Mouse (Mus musculus) kidney, adult 2 months (tissue): ENCODE results near the gene Zfp618. TPM values are rescaled to one million over a fixed set of nuclear protein-coding genes. Genes with fewer than 3 reads are reported as not detected.

Source experiments
- DNase-seq: peaks from one replicate; pipeline ENCODE4 v3.0.0; 2021
- H3K27ac ChIP-seq: fragments of 200-500 bp; 2 replicates; pipeline ENCODE4 v1.5.1; 2012; ENCODE audit warnings: low read depth, low read length, control low read depth, inconsistent platforms; ENCODE audit not compliant: insufficient read depth
- H3K27me3 ChIP-seq: fragments of 200-500 bp; replicated peaks from 2 replicates; pipeline ENCODE4 v1.6.1; 2012; ENCODE audit warnings: mild to moderate bottlenecking, moderate library complexity, low read length, inconsistent platforms; ENCODE audit not compliant: control insufficient read depth, insufficient read depth
- H3K36me3 ChIP-seq: fragments of 200-500 bp; 2 replicates; pipeline ENCODE4 v1.6.1; 2012; ENCODE audit warnings: mild to moderate bottlenecking, moderate library complexity, low read length, inconsistent platforms; ENCODE audit not compliant: control insufficient read depth, insufficient read depth
- H3K4me1 ChIP-seq: fragments of 200-500 bp; 2 replicates; pipeline ENCODE4 v1.6.1; 2011; ENCODE audit warnings: low read length; ENCODE audit not compliant: control insufficient read depth, insufficient read depth
- H3K4me3 ChIP-seq: fragments of 200-500 bp; 2 replicates; pipeline ENCODE4 v1.5.1; 2011; ENCODE audit warnings: mild to moderate bottlenecking, low read depth, low read length, control low read depth; ENCODE audit not compliant: insufficient read depth
- CTCF ChIP-seq: fragments of 200-500 bp; conservative IDR thresholded peaks from 2 replicates; pipeline ENCODE4 v1.5.1; 2011; ENCODE audit warnings: low read depth, mild to moderate bottlenecking, control low read depth, low read length, moderate library complexity, mixed read lengths; ENCODE audit not compliant: insufficient read depth, insufficient read length
- POLR2A ChIP-seq: fragments of 200-500 bp; IDR thresholded peaks from one replicate; pipeline ENCODE4 v1.6.1; 2011; ENCODE audit warnings: low read depth, low read length, control low read depth
- WGBS: fragments of 180-500 bp; shearing (Covaris S2); methylation state at CpG from one replicate; pipeline ENCODE4 v1.1.7; 2018; 5-methylcytosine and 5-hydroxymethylcytosine counted together
- polyA plus RNA-seq: library from polyadenylated mRNA; depleted of rRNA; stranded (reverse); fragments of >200 nt; gene quantifications from 2 replicates; pipeline ENCODE4 v1.2.3, GENCODE M21; 2012

The Zfp618 gene
- polyA plus RNA-seq, 1 experiment, result 7.7 TPM

DNA sequence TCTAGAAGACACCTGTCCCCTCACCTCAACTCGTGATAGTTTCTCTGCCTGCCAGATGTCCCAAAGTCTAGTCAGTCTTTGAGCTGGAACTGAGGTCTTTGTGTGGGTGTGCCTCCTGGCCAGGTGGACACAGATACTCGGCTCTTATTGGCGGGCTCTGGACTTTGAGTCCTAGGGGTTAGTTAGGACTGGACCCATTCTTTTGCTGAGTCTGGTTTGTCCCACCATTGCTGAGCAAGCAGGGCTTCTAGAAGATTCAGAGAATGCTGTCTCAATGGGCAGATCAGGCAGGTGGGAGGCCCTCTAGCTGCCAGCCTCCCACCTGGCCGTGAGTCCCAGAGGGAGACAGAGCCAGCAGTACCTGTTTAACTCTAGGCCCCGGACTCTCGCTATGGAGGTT, 12.1 kb downstream of the Zfp618 start:
- H3K27ac ChIP-seq, result peak overlapping the region; percentile 82; the same call in 1 of the 2 replicates
- DNase-seq, result peak; percentile 89
- WGBS, result 63% methylated on average over 6 of the region's 6 CpGs
- no peak overlapping the region for H3K4me3 ChIP-seq
- no peaks in the 10 kb centered on the region for H3K27me3 ChIP-seq
- TF ChIP-seq POLR2A, result no peak
- no peak for TF ChIP-seq CTCF
- H3K4me1 ChIP-seq, result peaks cover 13% of the 10 kb centered on the region
- no peaks in the 10 kb centered on the region for H3K36me3 ChIP-seq

DNA sequence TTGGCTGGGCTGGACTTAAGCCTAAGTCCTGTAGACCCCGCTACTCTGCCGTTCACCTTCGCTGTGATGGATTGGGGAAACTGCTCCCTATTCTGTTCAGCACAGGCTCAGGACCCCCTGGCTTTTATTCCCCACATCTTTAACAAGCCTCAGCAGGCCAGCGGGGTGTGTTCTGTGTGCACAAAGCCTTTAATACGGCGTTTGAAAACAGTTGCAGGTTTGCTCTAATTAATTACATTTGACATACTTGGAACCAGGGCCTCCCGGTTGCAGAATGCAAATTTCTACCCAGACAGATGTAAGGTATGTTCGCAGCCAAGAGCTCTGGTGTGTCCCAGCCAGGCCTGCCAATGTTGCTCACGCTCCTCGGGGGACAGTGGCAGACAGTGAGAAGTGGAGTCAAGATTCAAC, 13.1 kb downstream of the Zfp618 start:
- no peak for TF ChIP-seq CTCF
- no peak for TF ChIP-seq POLR2A
- Histone ChIP-seq H3K27ac (0 out of 2 replicates have a peak overlapping the region, but pooled peaks have one; percentile 20), H3K4me1 (peaks cover 13% of the 10 kb centered on the region), H3K27me3 (no peaks in the 10 kb centered on the region), H3K36me3 (no peaks in the 10 kb centered on the region), H3K4me3 (no peak overlapping the region)
- DNase-seq, result peak; percentile 30
- 63% methylated on average over 10 of the region's 10 CpGs for WGBS

DNA sequence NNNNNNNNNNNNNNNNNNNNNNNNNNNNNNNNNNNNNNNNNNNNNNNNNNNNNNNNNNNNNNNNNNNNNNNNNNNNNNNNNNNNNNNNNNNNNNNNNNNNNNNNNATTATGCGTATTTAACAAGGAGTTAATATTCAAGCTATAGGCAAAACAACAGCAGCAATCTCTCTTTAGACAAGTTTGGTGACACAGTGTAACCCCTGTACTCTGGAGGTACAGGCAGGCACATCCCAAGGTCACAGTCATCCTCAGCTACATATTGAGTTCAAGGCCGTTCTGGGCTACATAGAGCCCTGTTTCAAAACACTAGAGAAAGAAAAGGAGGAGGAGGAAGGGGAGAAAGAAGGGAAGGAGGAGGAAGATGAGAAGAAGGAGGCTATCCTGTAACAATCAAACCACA, 16.2 kb downstream of the Zfp618 start:
- DNase-seq, result no peak
- TF ChIP-seq CTCF, result no peak
- TF ChIP-seq POLR2A, result no peak
- 68% methylated on average over 2 of the region's 2 CpGs for WGBS
- Histone ChIP-seq H3K4me3 (no peak overlapping the region), H3K27ac (no peak overlapping the region; the same call in 1 of the 2 replicates), H3K36me3 (no peaks in the 10 kb centered on the region), H3K4me1 (peaks cover 13% of the 10 kb centered on the region), H3K27me3 (no peaks in the 10 kb centered on the region)

DNA sequence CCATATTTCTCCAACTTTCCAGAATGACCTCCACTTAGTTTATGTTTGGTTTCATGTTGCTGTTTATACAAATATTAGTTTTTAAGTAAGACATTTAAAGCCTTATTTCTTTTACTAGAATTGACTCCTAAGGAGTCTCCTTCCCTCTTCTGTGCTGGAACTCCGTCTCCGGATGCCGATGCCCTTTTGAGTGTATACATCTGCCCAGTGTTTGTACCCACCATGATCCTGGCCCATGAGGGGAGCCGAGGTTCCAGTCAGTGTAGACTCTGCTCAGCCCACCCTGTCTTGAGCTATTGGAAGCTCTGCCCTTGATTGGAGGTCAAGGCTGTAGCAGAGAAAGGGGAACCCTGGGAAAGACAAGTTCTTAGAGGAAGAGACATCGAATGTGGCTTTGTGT, 18.2 kb downstream of the Zfp618 start:
- Histone ChIP-seq H3K4me1 (peaks cover 9% of the 10 kb centered on the region), H3K36me3 (no peaks in the 10 kb centered on the region), H3K4me3 (no peak overlapping the region), H3K27me3 (no peaks in the 10 kb centered on the region), H3K27ac (no peak overlapping the region)
- no peak for TF ChIP-seq CTCF
- no peak for TF ChIP-seq POLR2A
- WGBS, result 92% methylated on average over 5 of the region's 5 CpGs
- no peak for DNase-seq

DNA sequence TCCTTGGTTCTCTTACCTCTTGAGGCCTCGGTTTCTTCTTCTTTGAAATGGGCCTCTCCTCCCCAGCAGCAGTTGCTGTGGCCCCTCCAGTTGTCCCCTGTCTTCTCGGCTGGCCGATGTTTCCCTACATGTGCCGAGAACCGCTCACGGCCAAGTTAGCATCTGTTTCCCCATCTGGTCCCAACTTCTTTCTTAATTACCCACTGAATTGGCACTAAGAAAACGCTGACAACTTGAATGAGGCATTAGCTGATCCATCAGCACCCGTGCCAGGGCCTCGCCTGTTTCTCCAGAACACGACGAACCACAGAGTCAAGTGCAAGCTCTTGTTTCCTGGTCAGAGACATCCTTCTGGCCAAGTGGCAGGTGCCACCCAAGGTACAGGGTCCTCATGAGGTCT, 26.0 kb downstream of the Zfp618 start:
- no peak for TF ChIP-seq CTCF
- TF ChIP-seq POLR2A, result no peak
- WGBS, result 86% methylated on average over 11 of the region's 11 CpGs
- no peak for DNase-seq

DNA sequence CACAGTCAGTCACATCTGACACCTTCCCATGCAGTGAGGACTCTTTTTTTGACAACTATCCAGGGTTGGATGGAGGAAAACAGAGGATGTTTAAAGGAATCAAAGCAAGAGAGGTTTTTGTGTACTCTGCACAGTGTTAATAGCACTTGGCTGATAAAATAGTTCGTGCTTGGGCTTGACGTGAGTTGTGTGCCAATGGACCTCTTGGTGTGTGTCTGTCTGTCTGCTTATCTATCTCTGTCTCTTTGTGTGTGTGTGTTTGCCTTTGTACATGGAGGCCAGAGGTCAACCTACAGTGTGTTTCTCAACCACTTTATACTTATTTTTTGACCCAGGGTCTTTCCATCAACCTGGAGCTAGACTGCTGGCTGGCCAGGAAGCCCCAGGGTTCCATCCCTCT, 27.8 kb downstream of the Zfp618 start:
- Histone ChIP-seq H3K4me3 (no peak overlapping the region), H3K27me3 (no peaks in the 10 kb centered on the region), H3K4me1 (peaks cover 1% of the 10 kb centered on the region; the same call in 1 of the 2 replicates), H3K36me3 (no peaks in the 10 kb centered on the region), H3K27ac (no peak overlapping the region)
- no peak for DNase-seq
- TF ChIP-seq CTCF (no peak), POLR2A (no peak)
- WGBS, result 92% methylated on average over 2 of the region's 2 CpGs

More for the DNA sequence above, 26.0 kb downstream of the Zfp618 start:
- Histone ChIP-seq H3K36me3 (no peaks in the 10 kb centered on the region), H3K27me3 (no peaks in the 10 kb centered on the region), H3K4me3 (no peak overlapping the region), H3K4me1 (no peaks in the 10 kb centered on the region), H3K27ac (no peak overlapping the region)

DNA sequence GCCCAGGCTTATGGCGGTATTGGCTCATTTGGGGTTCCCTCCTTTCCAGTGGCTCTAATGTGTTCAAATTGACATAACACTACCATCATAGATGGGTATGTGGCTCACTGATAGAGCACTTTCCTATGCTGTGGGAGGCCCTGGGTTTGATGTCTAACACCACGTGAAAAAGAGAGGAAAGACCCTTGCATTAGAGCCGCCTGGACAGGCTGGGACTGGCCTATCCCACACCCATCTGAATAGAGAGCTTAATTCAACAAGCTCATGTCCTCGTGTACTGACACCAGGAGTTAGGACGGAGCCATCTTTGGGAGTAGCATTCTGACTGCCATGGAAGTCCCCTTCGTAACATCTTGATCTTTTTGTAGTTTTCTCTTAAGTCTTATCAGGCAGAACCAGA, 32.2 kb downstream of the Zfp618 start:
- WGBS, result 92% methylated on average over 6 of the region's 6 CpGs
- H3K4me1 ChIP-seq, result peaks cover 9% of the 10 kb centered on the region; the same call in 1 of the 2 replicates
- no peak for TF ChIP-seq POLR2A
- TF ChIP-seq CTCF, result no peak
- no peak for DNase-seq
- H3K36me3 ChIP-seq, result no peaks in the 10 kb centered on the region
- no peak overlapping the region for H3K4me3 ChIP-seq
- H3K27ac ChIP-seq, result no peak overlapping the region
- H3K27me3 ChIP-seq, result no peaks in the 10 kb centered on the region

DNA sequence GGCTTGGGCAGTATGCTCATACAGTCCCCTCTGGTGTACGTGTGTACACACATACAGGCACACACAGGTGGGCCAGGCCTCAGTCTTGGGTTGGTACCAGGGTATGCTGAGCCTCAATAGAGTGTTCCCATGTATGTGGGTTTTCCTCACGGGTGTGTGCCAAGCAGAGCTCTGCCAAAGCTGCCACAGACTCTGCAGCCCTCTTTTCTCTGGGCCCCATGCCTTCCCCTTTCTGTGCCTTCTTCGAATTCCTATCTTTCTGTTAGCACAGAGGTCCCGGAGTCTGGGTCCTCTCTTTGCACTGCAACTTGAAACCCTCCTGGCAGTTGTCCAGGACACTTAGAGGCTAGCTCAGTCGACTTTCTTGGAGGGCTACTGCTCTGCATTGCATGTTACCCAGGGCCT, 33.1 kb downstream of the Zfp618 start:
- 26% methylated on average over 5 of the region's 5 CpGs for WGBS
- Histone ChIP-seq H3K27ac (no peak overlapping the region), H3K27me3 (no peaks in the 10 kb centered on the region), H3K4me3 (no peak overlapping the region), H3K4me1 (peaks cover 9% of the 10 kb centered on the region; the same call in 1 of the 2 replicates), H3K36me3 (no peaks in the 10 kb centered on the region)
- TF ChIP-seq CTCF (no peak), POLR2A (no peak)
- peak; percentile 59 for DNase-seq
